ENCODE assay signal across 21 mouse cellular contexts in genomic region chr17:50033698-50034097, GRCm38 (mm10).
A peak's percentile ranks its signal among the peaks of the same experiment; 100 is the strongest.
DNase-seq lines count a peak whose midpoint lies in the region; ATAC-seq and TF ChIP-seq lines count a peak whose summit lies in the region.
"Had no signal": no experiment of that assay in that cellular context is flagged by ENCODE, and none has a peak within 500 bp of the region (broad histone marks: within the 10 kb centered on the region; RNA-seq: fewer than 3 reads in every experiment).

No protein-coding gene starts in this region.

- peaks cover 39% of the 10 kb centered on the region for H3K4me1 ChIP-seq in liver, embryonic 12.5 days
- peaks cover 16% of the 10 kb centered on the region for H3K4me1 ChIP-seq in liver, embryonic 11.5 days (replicated peaks; ENCODE audit: control insufficient read depth, insufficient read depth, low read length)
- H3K4me1 ChIP-seq in stomach, embryonic 14.5 days (ENCODE audit: control insufficient read depth, insufficient read depth, low read length) = no peaks in the 10 kb centered on the region
- no peaks in the 10 kb centered on the region for H3K4me1 ChIP-seq in stomach, postnatal 0 days (replicated peaks; ENCODE audit: control insufficient read depth, insufficient read depth)
- H3K4me1 ChIP-seq: embryonic facial prominence, embryonic 12.5 days; intestine, embryonic 15.5 days; midbrain, embryonic 15.5 days; neural tube, embryonic 12.5 days had no signal

- no peak for TF ChIP-seq CTCF in stomach, postnatal 0 days (IDR thresholded peaks at IDR 0.05; ENCODE audit: low read depth)

- WGBS in liver, embryonic 12.5 days (ENCODE audit: insufficient replicate concordance) = 53% methylated on average over 6 of the region's 6 CpGs
- WGBS in liver, embryonic 11.5 days = 68% methylated on average over 6 of the region's 6 CpGs
- 66% methylated on average over 6 of the region's 6 CpGs for WGBS in stomach, embryonic 14.5 days
- WGBS in stomach, postnatal 0 days = 55% methylated on average over 6 of the region's 6 CpGs

- intact Hi-C loops in heart, postnatal 10 days (cut with DNase I) = no loop called here

- TF ChIP-seq EP300 in stomach, postnatal 0 days (optimal IDR thresholded peaks at IDR 0.05) = no peak

- peak; percentile 42 for DNase-seq in gastrocnemius, postnatal 25 days
- DNase-seq in gastrocnemius, postnatal 10 days = no peak
- peak; percentile 25 to 28 for DNase-seq in heart, postnatal 10 days
- DNase-seq in heart, adult 8-10 months (ENCODE audit: low spot score) = no peak
- DNase-seq in liver, embryonic 11.5 days (ENCODE audit: low spot score) = no peak
- DNase-seq in stomach, postnatal 0 days (ENCODE audit: low spot score) = no peak
- DNase-seq: adrenal gland, postnatal 10 days; cerebellum, adult 2 months; cerebellum, postnatal 25 days; forebrain, postnatal 0 days; layer of hippocampus, postnatal 36 days; right cerebral cortex, postnatal 14 days had no signal

- no peaks in the 10 kb centered on the region for H3K9me3 ChIP-seq in liver, embryonic 12.5 days (replicated peaks)
- H3K9me3 ChIP-seq in liver, embryonic 11.5 days (ENCODE audit: control insufficient read depth, low read length) = no peaks in the 10 kb centered on the region
- no peaks in the 10 kb centered on the region for H3K9me3 ChIP-seq in stomach, embryonic 14.5 days (ENCODE audit: control insufficient read depth, low read depth, low read length)
- H3K9me3 ChIP-seq in stomach, postnatal 0 days (ENCODE audit: control insufficient read depth, low read length) = no peaks in the 10 kb centered on the region
- H3K9me3 ChIP-seq: embryonic facial prominence, embryonic 12.5 days; hindbrain, embryonic 15.5 days; intestine, embryonic 15.5 days; midbrain, embryonic 15.5 days; neural tube, embryonic 12.5 days had no signal

- H3K4me2 ChIP-seq in liver, embryonic 12.5 days = no peak overlapping the region
- no peak overlapping the region for H3K4me2 ChIP-seq in liver, embryonic 11.5 days
- H3K4me2 ChIP-seq in stomach, embryonic 14.5 days (replicated peaks; ENCODE audit: low read depth, low read length) = no peak overlapping the region
- no peak overlapping the region for H3K4me2 ChIP-seq in stomach, postnatal 0 days (replicated peaks; ENCODE audit: low read depth)
- H3K4me2 ChIP-seq: embryonic facial prominence, embryonic 12.5 days; hindbrain, embryonic 15.5 days; intestine, embryonic 15.5 days; midbrain, embryonic 15.5 days; neural tube, embryonic 12.5 days had no signal

- H3K9ac ChIP-seq in liver, embryonic 12.5 days = no peak overlapping the region
- no peak overlapping the region for H3K9ac ChIP-seq in liver, embryonic 11.5 days (ENCODE audit: low read depth, low read length)
- H3K9ac ChIP-seq in stomach, embryonic 14.5 days (replicated peaks; ENCODE audit: low read depth, low read length) = no peak overlapping the region
- no peak overlapping the region for H3K9ac ChIP-seq in stomach, postnatal 0 days (ENCODE audit: low read length)
- H3K9ac ChIP-seq: embryonic facial prominence, embryonic 12.5 days; forebrain, postnatal 0 days; hindbrain, embryonic 15.5 days; intestine, embryonic 15.5 days; liver, embryonic 14.5 days; midbrain, embryonic 15.5 days; neural tube, embryonic 12.5 days had no signal

- H3K36me3 ChIP-seq in liver, embryonic 12.5 days = no peaks in the 10 kb centered on the region
- 0 out of 2 replicates have a peak, but pooled peaks cover 3% of the 10 kb centered on the region for H3K36me3 ChIP-seq in liver, embryonic 11.5 days (ENCODE audit: control insufficient read depth, insufficient read depth, low read length)
- no peaks in the 10 kb centered on the region for H3K36me3 ChIP-seq in stomach, embryonic 14.5 days (ENCODE audit: control insufficient read depth, insufficient read depth, low read length)
- no peaks in the 10 kb centered on the region; the same call in 1 of the 2 replicates for H3K36me3 ChIP-seq in stomach, postnatal 0 days (ENCODE audit: control insufficient read depth, insufficient read depth, low read length)
- H3K36me3 ChIP-seq: embryonic facial prominence, embryonic 12.5 days; hindbrain, embryonic 15.5 days; intestine, embryonic 15.5 days; midbrain, embryonic 15.5 days; neural tube, embryonic 12.5 days had no signal

- no peak overlapping the region for H3K4me3 ChIP-seq in liver, embryonic 12.5 days
- H3K4me3 ChIP-seq in liver, embryonic 11.5 days (ENCODE audit: low read depth, low read length) = no peak overlapping the region
- H3K4me3 ChIP-seq in stomach, embryonic 14.5 days (ENCODE audit: low read depth, low read length) = no peak overlapping the region
- H3K4me3 ChIP-seq in stomach, postnatal 0 days (ENCODE audit: low read depth, low read length) = no peak overlapping the region
- H3K4me3 ChIP-seq: embryonic facial prominence, embryonic 12.5 days; hindbrain, embryonic 15.5 days; intestine, embryonic 15.5 days; layer of hippocampus, adult 2 months; midbrain, embryonic 15.5 days; neural tube, embryonic 12.5 days had no signal

- H3K27me3 ChIP-seq in liver, embryonic 12.5 days (replicated peaks) = no peaks in the 10 kb centered on the region
- no peaks in the 10 kb centered on the region for H3K27me3 ChIP-seq in liver, embryonic 11.5 days (replicated peaks; ENCODE audit: control insufficient read depth, insufficient read depth, low read length)
- H3K27me3 ChIP-seq in stomach, embryonic 14.5 days (ENCODE audit: control insufficient read depth, insufficient read depth, low read length) = no peaks in the 10 kb centered on the region
- H3K27me3 ChIP-seq in stomach, postnatal 0 days (ENCODE audit: control insufficient read depth, insufficient read depth, low read length) = no peaks in the 10 kb centered on the region
- H3K27me3 ChIP-seq: embryonic facial prominence, embryonic 12.5 days; hindbrain, embryonic 15.5 days; intestine, embryonic 15.5 days; midbrain, embryonic 15.5 days; neural tube, embryonic 12.5 days had no signal

- peak overlapping the region; percentile 57; the same call in 1 of the 2 replicates for H3K27ac ChIP-seq in liver, embryonic 12.5 days
- H3K27ac ChIP-seq in liver, embryonic 11.5 days (ENCODE audit: low read depth, low read length) = no peak overlapping the region
- H3K27ac ChIP-seq in stomach, embryonic 14.5 days (ENCODE audit: low read length) = no peak overlapping the region
- no peak overlapping the region for H3K27ac ChIP-seq in stomach, postnatal 0 days (replicated peaks)
- H3K27ac ChIP-seq: embryonic facial prominence, embryonic 12.5 days; hindbrain, embryonic 15.5 days; intestine, embryonic 15.5 days; layer of hippocampus, adult 2 months; midbrain, embryonic 15.5 days; neural tube, embryonic 12.5 days had no signal

- no peak for ATAC-seq in liver, embryonic 12.5 days
- no peak for ATAC-seq in liver, embryonic 11.5 days (replicated peaks; ENCODE audit: low FRiP score)
- peak; percentile 42; the same call in 1 of the 2 replicates for ATAC-seq in stomach, embryonic 14.5 days (ENCODE audit: insufficient number of reproducible peaks, insufficient read depth, low FRiP score, low read depth)
- ATAC-seq in stomach, postnatal 0 days (ENCODE audit: low FRiP score, low TSS enrichment) = no peak
- ATAC-seq: forebrain, postnatal 0 days; intestine, embryonic 15.5 days; midbrain, embryonic 15.5 days had no signal

Comparison
In these comparisons a context has a peak if more than half of its experiments do, and no peak if none do; other contexts are left out.
1. DNase-seq: peak in gastrocnemius, postnatal 25 days (single experiment) and heart, postnatal 10 days (2 of 2); none in gastrocnemius, postnatal 10 days (single experiment), heart, adult 8-10 months (single experiment), liver, embryonic 11.5 days (single experiment) and stomach, postnatal 0 days (single experiment).